Mouse (Mus musculus): ENCODE results near the gene Rheb.

DNA sequence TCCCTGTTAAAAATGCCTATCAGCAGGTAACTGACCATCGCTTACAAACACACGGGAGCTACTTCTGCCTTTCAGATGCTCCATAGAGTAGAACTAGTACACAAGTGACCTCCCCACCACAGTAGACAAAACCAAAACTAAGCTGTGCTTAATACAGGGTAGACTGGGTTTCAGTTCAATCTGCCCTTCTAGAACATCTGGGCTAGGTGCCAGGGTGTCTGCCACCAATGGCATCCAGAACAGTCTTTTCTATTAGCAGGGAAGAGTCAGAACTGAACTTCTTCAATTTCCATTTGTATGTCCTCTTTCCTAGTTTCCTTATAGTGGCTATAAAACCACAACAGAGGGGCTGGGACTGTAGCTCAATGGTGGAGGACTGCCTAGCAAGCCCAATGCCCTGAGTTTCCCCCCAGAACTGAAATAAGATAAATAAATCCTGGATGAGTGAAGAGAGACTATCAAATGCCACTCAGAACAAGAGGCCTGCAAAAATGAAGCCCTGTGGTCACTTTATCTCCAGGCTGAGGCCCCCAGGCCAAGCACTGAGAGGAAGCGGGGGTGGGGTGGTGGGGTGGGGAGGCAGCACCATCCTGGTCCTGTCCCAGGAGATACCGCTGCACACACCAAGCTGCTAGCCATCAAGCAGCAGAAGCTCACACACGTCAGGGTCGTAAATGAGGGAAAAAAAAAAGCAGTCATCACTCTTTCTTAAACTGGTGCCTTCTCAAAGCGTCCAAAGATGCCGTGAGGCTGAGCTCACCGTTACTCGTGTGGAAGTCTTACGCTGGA, 35.6 kb upstream of the Rheb start:
- TF ChIP-seq POLR2A (IDR thresholded peaks at IDR 0.05; ENCODE audit: insufficient read depth, low read depth, low read length), result no peak
- TF ChIP-seq CTCF (IDR thresholded peaks at IDR 0.05; ENCODE audit: insufficient read depth, low read depth, low read length), result no peak
